Mouse (Mus musculus) left cerebral cortex, postnatal 4 days (tissue): ENCODE results near the gene Rnls. TPM values are rescaled to one million over a fixed set of nuclear protein-coding genes. Genes with fewer than 3 reads are reported as not detected.

Experiments
- DNase-seq: peaks from one replicate; pipeline ENCODE4 v3.0.0-alpha.2; 2022
- intact Hi-C: fragments of 180-260 bp; cut with DNase I; formaldehyde crosslinking; loops from one replicate; pipeline ENCODE4 v1.15.1; 2025
- total RNA-seq, 2 experiments: library from RNA; stranded (reverse); gene quantifications; 2 replicates each; pipeline ENCODE4 v1.2.3; 2021

Gene Rnls
- total RNA-seq, 2 experiments from 2014 or later, result 1.1 to 2.2 TPM

DNA sequence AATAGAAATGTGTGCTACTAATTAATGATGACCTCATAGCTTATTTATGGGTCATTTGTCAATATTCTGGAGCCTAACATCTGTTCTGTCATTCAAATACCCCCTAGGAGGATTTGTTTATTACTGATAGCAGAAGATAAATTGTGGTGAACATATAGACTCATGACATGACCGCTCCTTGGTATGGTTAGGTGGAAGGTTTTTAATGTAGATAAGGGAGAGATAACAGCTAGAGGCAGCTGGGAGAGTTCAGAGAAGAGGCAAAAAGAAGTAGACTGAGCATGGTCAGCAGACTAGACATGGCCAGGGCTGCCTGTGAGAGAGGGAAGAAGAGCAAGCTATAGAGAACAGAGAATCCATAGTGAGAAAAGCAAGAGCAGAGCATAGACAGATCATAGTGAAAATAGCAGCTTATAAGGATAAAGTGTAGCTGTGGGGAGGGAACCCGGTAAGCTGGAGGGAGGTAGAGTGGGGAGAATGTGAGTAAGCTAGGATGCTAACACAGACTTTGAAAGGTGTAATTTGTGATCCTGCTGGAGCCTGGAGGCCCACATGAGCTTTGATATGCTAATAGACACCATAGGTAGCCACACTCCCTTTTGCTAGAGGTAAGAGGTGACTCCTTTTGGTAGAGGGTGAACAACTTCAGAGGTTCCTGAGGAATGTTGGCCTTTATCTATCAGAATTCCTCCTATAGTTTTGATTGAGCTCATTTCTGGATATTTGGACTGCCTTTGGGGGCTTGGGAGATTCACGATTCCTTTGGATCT is 127.7 kb downstream of the Rnls start:
- no peak for DNase-seq
- intact Hi-C loops, result no loop called here

DNA sequence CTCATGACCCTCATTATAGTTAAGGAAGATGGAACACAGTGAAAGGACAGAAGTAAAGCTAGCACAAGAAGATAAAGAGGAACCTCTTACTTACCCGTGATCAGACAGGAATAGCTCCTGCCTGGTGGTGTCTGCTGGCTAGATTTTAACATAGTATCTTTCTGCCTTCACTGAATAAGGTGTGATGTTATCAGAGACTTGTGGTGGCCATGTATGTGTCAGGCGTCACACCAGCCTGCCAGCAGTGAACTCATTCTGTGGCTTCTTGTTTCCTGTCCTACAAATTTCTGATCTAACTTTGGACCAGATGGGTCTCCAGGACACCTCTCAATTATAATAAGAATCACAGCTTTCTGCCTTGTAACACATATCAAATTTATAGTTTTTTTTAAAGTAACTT is 129.7 kb downstream of the Rnls start:
- no peak for DNase-seq
- intact Hi-C loops, result no loop called here

DNA sequence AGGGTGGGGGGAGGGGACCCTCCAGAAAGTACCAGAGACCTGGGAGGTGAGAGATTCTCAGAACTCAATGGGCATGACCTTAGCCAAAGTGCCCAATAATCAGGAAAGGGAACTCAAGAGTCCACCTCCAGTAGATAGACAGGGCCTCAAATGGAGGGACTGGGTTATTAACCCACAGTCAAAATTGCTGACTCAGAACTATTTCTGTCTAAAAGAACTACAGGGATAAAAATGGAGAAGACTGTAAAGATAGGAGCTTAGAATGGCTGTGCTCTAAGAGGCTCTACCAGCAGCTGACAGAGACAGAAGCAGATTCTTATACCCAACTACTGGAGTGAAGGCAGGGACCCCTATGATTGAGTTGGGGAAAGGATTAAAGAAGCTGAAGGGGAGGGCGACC is 132.9 kb downstream of the Rnls start:
- no peak for DNase-seq
- intact Hi-C loops, result no loop called here

DNA sequence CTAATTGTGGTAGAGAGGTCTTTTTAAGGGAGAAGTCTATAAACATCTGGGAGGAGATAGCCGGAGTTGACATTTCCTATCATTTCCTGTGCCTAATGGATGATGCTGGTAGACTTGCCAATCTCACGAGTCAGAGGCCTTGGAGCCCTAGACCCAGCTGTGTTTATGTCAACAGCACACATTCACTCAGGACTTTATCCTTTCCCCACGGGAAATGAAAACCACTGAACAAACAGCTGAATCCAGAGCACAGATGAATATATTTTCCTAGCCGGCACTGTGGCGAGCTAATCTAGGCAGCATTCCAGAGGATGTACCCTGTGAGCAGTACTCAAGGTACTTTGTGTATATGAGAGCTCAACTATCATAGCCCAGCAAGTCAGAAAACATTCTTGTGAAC is 138.2 kb downstream of the Rnls start:
- intact Hi-C loops, result no loop called here
- no peak for DNase-seq

DNA sequence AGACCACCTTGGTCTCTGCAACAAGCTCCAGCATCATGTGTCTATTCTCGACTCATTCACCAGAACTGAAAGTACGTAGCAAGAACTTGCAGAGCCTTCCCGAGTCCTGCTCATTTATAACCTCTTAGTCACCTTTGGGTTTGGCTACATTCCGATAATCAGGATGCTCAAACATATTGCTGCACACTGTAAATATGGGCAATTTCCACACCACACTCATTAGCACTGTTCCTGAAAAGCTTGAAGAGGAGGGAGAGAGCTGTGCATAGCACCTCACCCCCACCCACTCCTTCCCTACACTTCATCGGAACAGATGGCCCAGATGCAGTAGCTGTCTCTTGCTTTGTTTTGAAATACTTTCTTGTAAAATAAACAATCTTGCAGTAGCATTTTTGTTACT is 139.9 kb downstream of the Rnls start:
- DNase-seq, result no peak
- intact Hi-C loops, result no loop called here

DNA sequence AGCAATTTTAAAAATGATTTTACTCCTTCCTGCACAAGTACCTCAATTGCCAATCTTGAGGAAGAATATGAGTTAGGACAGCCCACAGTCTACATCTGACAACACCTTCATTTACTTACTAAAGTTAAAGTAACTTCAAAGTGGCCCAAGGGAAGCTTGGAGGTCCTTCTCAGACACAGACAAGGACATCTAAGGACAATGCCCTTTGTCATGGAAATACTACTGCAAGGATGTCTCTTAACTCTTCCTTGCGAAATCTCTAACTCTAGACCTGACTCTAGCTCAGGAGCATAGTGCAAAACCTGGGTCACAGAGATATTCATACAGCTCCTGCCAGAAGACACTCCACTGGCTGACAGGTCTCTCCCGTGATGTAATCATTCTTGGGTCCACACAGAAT is 147.9 kb downstream of the Rnls start:
- intact Hi-C loops, result no loop called here
- DNase-seq, result no peak

DNA sequence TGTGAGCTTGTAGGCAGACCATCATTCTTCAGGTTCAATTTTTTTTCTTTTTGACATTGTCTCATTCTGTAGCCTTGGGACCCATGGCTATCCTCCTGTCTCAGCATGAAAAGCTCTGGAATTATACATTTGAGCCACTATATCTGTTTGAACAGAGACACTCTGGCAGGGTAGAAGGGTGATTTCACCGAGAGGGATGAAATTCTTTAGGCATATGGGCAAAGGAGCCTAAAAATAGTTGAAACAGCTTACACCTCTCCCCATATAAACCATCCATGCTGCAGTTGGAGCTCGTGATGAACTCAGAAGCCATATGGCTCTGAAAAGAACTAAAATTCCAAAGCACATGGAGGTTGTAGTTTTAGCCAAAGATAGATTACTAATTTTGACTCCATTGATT is 151.7 kb downstream of the Rnls start:
- no peak for DNase-seq
- intact Hi-C loops, result no loop called here

DNA sequence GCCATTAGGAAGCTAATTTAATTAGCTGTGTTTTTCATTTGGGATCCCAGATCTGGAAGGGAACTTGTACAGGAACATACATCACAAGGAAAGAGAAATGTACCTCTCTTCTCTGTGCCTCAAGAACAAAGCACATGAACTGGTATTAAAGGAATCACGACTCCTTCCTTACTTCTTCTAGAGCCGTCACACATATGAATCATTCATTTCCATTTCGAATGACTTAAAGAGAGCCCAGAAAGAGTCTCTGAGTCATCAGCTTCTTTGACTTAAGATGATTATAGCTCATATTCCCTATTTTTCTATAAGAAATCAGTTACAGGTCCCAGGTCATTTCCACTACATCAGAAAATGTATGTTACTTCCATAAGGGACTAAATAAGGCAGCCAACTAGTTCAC is 159.2 kb downstream of the Rnls start:
- intact Hi-C loops, result no loop called here
- no peak for DNase-seq

DNA sequence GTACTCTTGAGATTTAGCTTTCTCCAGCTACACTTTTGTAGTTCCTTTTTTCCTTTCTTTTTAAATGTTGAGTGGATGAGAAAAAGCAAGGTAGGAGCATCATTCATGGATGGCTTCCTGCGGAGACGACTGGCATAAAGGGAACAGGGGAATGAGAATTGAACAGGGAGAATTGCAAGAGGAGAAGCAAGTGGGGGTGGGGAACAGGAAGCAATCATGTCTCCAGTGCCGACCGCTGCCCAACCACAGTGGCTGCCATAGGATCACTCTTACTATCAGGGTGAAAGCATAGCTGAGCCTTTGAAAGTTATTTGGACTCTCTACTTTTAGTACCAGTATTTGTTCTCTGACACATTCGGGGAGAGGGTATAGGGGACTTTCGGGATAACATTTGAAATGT is 160.8 kb downstream of the Rnls start:
- intact Hi-C loops, result no loop called here
- no peak for DNase-seq

DNA sequence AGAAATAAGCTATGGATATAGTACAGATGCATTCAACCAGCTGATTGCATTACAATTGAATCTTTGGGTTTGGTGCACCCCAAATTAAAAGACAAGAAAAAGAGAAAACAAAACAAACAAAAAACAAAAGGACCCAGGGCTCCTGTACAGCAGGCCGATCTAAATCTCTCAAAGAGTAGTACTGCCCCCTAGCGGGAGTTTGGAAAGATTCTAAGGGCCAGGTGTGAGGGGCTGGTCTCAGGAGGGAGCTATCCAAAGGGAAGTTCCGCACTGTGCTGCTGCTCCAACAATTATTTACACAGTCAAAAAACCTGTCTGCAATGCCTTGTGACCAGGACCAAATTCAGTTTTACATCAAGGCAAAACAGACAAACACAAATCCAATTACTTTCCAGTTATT is 165.1 kb downstream of the Rnls start:
- intact Hi-C loops, result loop anchor here (2.0 to 5.0 kb wide), 2 partner anchors 140 to 512 kb away; no protein-coding TSS in a partner anchor
- DNase-seq, result peak; percentile 70

DNA sequence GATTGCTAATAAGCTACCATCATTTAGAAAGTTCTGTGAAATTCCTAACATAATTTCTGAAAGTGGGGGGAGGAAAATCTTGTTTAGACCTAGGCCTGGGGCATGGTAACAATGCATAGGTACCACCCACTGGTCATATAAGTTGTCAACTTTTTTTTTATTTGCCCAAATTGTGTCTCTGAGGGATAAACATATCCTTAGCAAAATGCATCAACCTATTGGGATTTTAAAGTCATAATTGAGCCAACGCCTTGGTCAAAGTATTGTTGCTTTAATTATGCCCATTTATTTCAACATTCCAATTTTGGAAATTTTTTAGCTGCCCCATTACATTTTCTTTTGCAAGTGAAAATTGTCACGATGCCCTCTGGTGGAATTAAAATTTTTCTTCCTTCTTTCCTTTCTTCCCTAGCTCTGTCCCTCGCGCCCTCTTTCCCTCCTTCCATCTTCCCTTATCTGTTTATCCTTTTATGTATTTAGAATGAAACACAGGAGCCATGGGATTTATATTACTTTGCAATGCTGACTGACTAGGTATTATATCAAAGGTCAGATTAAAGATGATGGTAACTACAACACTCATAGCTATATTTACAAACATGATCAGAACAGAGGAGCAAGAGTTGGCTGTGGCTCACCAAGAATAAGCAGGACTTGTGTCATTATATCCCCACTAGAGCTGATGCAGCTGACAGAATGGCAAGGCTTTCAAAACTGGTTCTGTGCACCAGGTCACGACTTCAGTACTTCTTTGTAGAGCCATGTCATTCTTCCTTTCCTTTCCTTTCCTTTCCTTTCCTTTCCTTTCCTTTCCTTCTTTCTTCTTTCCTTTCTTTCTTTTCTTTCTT is 166.0 kb downstream of the Rnls start:
- intact Hi-C loops, result loop anchor here (2.0 to 5.0 kb wide), 3 partner anchors 141 to 511 kb away; no protein-coding TSS in a partner anchor
- DNase-seq, result no peak

DNA sequence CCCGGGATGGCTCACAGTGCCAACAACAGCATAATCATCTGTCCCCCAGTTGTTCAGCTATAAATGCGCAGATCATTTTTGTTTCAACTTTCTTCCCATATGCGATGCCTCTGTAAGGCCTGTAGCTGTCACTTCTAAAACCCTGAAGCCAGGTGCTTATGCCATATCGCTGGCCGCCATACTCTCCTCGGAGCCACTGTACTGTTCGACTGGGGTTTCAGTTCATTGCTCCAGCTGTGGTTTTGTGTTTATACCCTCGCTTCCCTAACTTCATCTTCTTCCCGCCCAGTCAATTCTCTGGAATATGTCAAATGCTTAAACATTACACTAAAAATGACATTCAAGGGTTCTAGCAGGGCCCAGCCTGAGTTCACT is 167.1 kb downstream of the Rnls start:
- intact Hi-C loops, result loop anchor here (2.0 to 5.0 kb wide), 2 partner anchors 142 to 466 kb away; no protein-coding TSS in a partner anchor
- DNase-seq, result no peak

DNA sequence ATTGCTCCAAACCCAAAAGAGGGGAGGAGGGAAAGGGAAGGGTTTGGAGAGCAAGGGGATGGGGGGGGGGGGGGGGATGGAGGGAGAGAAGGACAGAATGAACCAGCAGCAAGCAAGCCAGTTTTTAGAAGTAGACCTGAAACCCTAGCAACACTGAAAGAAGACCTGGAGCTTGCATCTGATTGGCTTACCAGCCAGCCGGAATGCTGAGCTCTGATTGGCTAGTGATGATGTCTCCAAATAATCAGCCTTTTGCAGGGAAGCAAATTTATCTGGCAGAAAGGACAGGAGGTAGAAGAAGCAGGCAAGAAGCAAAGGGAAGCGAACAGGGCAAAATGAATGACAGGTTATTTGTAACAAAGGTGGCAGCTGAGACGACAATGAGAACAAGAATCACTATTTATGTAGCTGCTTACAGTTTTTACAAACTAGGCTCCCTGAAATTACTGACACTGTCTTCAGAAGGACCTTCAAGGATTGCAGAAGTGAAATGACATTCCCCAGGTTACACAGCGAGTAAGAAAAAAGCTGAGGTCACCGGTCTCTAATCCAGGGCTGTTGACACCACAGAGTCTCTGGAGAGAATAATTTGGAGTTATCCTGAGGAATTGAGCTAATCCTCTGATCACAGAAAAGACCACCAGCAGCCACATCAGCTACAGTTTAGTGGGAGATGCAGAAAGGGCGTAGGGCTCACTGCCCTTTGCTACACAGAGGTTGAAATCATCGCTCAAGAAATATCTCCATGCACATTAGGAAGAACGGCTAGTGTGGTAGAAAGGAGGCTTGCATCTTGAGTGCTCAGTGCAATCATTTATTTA is 167.7 kb downstream of the Rnls start:
- DNase-seq, result peak; percentile 69
- intact Hi-C loops, result loop anchor here (2.0 to 5.0 kb wide), 2 partner anchors 143 to 466 kb away; no protein-coding TSS in a partner anchor

DNA sequence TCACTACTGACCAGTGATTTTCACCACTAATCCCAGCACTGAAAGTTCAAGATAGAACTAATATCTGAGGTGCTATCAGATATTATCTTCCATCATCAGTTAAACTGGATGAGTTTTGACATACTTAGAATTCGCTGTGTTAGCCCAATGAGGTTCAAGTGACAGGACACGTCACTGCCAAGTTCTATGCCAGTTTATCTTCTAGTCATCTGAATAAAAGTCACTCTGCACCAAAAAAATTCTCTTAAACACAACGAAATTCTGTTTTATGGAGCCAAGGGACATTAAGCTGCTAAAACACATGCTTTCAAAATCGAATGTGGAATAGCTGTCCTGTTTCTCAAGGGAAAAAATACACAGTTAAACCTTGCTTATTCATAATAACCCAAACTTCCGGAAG is 168.3 kb downstream of the Rnls start:
- intact Hi-C loops, result loop anchor here (2.0 kb wide), 1 partner anchor 465 kb away; no protein-coding TSS in a partner anchor
- DNase-seq, result no peak

DNA sequence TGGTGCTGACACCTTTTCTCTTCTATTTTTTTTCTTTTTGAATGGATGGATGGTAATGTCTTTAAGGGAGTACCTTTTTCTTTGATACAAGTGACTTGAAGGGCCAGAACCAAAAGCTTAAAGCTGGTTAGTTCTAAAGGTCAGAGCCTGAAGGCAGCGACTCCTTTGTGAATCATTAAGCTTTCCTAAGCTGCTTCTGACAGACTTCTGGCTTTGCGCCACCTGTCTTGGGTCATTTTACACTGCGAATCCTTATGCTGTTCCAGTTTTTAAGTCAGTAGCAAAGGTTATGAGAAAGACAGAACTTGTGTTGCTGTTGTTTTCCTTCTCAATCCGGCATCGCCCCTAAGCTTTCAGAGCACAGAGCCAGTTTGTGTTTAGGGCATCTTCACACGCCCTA is 168.8 kb downstream of the Rnls start:
- peak; percentile 32 for DNase-seq
- intact Hi-C loops, result no loop called here

DNA sequence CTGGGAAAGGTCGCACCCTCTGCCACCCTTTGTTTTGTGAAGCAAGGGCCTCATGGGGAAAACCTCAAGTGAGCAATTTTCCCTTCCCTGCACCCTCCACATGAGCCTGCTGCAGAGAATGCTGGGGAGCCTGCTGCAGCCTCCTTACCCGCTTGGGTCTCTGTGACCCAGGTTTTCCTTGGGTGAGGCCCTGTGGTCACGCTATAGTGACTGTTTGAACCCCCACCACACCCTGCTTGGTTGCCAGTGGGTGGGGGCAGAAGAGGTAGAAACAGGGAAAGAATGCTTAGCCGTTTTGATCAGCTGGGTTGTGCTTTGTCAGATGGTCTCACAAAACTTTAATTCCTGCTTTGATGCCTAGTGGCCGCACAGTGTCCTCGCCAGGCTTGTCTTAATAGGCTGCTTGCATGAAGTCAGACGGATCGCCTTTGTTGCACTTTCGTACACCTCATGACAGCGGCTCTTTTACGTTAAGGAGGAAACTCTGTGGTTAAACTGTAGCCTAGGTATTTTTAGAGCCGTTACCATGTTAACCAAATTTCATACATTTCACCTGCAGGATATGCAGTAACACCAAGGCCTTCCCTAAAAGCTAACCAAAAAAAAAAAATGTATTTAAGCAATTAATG is 169.4 kb downstream of the Rnls start:
- intact Hi-C loops, result no loop called here
- no peak for DNase-seq

DNA sequence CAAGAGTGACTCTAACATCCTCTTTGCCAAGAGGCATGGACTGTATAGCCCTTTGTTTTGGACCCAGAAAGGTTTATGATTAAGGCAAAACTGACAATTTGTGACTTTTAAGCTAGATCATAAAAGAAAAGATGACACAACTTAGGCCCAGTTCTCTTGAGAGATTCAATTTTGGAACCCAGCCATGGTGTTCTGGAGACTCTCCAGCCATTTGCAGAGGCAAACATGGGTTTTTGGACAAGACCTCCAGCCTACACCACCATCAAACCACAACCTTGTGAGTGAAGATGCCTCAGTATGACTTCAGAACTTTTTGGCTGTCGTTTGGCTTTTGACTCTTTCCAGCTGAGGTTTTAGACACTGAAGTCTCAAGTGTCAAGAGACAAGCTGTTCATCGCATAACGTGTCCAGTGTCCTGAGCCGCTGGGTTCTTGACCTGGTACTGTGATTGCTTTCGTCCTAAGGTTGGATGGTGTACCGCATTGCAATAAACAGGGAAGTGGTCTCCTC is 174.2 kb downstream of the Rnls start:
- DNase-seq, result no peak
- intact Hi-C loops, result no loop called here

DNA sequence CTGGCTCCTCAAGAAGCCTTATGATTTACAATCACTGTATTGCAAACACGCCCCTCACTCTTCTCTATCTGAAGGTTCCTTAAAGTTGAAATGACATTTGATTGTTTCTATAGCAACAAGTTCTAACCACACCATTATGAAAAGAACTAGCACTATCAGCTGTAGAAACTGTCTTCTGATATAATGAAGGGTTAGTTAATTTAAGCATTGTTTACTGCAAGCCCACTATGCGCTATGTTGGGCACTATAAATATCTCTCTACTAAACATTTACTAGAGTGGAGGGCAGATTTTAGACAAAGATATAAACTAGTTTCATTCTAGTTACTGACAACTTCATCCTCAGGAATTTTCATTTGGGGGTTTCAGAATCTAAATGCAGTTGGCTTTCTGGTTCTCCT is 182.4 kb downstream of the Rnls start:
- intact Hi-C loops, result no loop called here
- DNase-seq, result no peak

DNA sequence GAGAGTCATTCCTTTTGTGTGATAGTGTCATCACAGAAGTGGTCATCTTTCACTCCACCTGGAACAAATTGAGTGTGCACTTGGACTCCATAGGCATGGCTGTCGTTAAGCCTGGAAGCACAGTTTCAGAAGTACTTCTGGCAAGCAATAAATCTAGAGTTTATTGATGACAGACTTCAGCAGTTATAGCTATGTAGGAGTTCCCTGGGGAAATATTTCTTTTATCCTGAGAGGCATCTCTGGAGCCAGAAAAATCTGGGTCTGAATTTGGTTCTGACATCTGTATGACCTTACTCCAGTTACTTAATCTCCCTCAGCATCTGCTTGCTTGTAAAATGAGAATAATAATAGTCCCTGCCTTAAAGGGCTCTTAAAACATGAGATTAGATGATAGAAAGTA is 184.1 kb downstream of the Rnls start:
- no peak for DNase-seq
- intact Hi-C loops, result no loop called here

DNA sequence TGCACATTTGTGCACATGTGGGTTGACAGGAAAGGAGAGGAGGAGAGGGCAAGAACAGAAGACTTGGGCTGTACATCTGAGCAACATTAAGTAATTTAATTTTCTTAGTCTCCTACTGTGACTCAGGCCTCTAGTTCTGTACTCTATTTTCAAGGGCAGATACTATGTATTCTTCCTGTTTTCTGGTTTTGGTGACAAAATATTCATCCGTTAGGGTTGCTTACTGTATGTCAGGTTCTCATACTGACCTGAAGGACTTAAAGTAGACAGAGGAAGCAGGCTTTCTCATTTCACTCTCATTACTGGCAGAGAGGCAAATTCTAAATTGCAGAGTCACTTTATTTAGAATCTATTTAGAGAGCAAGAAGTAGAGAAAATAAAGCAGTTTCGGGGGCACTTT is 186.7 kb downstream of the Rnls start:
- intact Hi-C loops, result no loop called here
- no peak for DNase-seq
